Mouse (Mus musculus): ENCODE data around the gene Larp4b.

The Larp4b gene

GRCm38 (mm10) chr13:9125193-9125592 lies 31.5 kb downstream of the Larp4b start:
- no peak for DNase-seq

- DNase-seq: no peak
Measured at GRCm38 (mm10) chr13:9127715-9128114, 34.0 kb downstream of the Larp4b start.

GRCm38 (mm10) chr13:9128707-9129314 lies 35.1 kb downstream of the Larp4b start:
- DNase-seq: peak; percentile 31

- DNase-seq: no peak
Measured at GRCm38 (mm10) chr13:9134421-9134820, 40.7 kb downstream of the Larp4b start.

GRCm38 (mm10) chr13:9136088-9136487 lies 42.4 kb downstream of the Larp4b start:
- no peak for DNase-seq

- no peak for DNase-seq
Measured at GRCm38 (mm10) chr13:9136733-9137132, 43.1 kb downstream of the Larp4b start.

GRCm38 (mm10) chr13:9139466-9139991 lies 45.8 kb downstream of the Larp4b start:
- no peak for DNase-seq

- DNase-seq: no peak
Measured at GRCm38 (mm10) chr13:9140204-9140603, 46.5 kb downstream of the Larp4b start.

GRCm38 (mm10) chr13:9142371-9142770 lies 48.7 kb downstream of the Larp4b start:
- DNase-seq: no peak

GRCm38 (mm10) chr13:9148830-9149229 lies 55.1 kb downstream of the Larp4b start:
- DNase-seq: no peak

- DNase-seq: no peak
Measured at GRCm38 (mm10) chr13:9149473-9150217, 56.0 kb downstream of the Larp4b start.

- DNase-seq: no peak
Measured at GRCm38 (mm10) chr13:9151100-9151499, 57.4 kb downstream of the Larp4b start.

- DNase-seq: no peak
Measured at GRCm38 (mm10) chr13:9151619-9152018, 57.9 kb downstream of the Larp4b start.

GRCm38 (mm10) chr13:9152267-9152666 lies 58.6 kb downstream of the Larp4b start:
- DNase-seq: no peak

- DNase-seq: no peak
Measured at GRCm38 (mm10) chr13:9153803-9154202, 60.1 kb downstream of the Larp4b start.

- DNase-seq: no peak
Measured at GRCm38 (mm10) chr13:9159282-9159681, 65.6 kb downstream of the Larp4b start.

GRCm38 (mm10) chr13:9162888-9163287 lies 69.2 kb downstream of the Larp4b start:
- no peak for DNase-seq

GRCm38 (mm10) chr13:9167842-9168241 lies 74.2 kb downstream of the Larp4b start:
- no peak for DNase-seq

GRCm38 (mm10) chr13:9169616-9170015 lies 75.9 kb downstream of the Larp4b start:
- DNase-seq: no peak

GRCm38 (mm10) chr13:9170726-9171125 lies 77.0 kb downstream of the Larp4b start:
- no peak for DNase-seq

GRCm38 (mm10) chr13:9173414-9173813 lies 79.7 kb downstream of the Larp4b start:
- DNase-seq: no peak

- no peak for DNase-seq
Measured at GRCm38 (mm10) chr13:9175171-9175570, 81.5 kb downstream of the Larp4b start.

- DNase-seq: no peak
Measured at GRCm38 (mm10) chr13:9178270-9178669, 84.6 kb downstream of the Larp4b start.

- no peak for DNase-seq
Measured at GRCm38 (mm10) chr13:9178718-9179117, 85.0 kb downstream of the Larp4b start.

Measured in kidney, adult 11 months (tissue).